Mouse (Mus musculus) cerebellum, postnatal 4 days (tissue): ENCODE results near the gene Odf4.

Experiments
- DNase-seq, 2 experiments: peaks; one replicate each; pipeline ENCODE4 v3.0.0; 2022; ENCODE audit warnings: low spot score in 2 of 2, mixed read lengths in 1 of 2

Odf4 gene

DNA sequence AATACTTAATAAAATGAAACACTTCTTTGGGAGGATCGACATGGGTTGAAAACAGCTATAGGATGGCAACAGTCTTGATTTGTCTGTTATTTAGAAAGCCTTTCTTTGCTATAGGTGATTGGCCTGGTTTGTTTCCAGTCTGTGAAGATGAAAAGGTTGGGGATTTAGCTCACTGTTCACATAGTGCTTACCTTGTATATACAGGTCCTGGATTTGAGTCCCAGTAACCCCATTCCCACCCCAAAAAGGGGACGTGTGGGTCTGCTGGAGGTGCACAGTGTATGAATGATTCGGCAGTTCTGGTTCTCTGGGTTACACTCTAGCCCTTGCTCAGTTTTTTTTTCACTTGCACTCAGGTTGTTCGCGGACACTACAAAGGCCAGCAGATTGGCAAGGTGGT, 24.1 kb downstream of the Odf4 start:
- no peak for DNase-seq

DNA sequence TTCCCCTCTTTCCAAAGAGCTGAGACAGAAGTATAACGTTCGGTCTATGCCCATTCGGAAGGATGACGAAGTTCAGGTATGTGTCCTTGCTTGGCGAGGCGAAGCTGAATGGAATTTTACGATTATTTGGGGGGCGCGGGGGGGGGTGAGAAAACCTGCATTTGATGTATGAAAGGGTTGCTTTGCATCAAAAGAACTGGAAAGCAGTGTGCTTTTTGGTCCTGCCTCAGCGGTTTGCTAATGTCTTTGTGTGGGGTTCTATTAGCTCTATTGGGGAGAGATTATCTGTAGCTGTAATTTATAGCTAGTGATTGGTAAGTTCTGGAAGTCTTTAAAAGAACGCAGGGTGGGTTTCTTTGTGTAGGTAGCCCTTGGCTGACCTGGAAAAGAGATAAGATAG, 24.5 kb downstream of the Odf4 start:
- DNase-seq = no peak

DNA sequence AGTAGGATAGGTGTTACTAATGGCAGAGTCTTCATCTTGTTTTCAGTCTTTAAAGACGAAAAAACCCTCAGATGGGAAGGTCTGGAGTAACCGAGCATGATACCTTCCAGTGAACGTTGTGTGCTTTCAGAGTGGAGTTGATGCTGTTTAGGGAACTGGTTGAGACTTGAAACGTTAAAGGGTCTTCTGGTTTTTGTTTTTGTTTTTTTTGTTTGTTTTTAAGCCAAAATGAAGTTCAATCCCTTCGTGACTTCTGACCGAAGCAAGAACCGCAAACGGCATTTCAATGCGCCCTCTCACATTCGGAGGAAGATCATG, 24.9 kb downstream of the Odf4 start:
- DNase-seq = no peak

DNA sequence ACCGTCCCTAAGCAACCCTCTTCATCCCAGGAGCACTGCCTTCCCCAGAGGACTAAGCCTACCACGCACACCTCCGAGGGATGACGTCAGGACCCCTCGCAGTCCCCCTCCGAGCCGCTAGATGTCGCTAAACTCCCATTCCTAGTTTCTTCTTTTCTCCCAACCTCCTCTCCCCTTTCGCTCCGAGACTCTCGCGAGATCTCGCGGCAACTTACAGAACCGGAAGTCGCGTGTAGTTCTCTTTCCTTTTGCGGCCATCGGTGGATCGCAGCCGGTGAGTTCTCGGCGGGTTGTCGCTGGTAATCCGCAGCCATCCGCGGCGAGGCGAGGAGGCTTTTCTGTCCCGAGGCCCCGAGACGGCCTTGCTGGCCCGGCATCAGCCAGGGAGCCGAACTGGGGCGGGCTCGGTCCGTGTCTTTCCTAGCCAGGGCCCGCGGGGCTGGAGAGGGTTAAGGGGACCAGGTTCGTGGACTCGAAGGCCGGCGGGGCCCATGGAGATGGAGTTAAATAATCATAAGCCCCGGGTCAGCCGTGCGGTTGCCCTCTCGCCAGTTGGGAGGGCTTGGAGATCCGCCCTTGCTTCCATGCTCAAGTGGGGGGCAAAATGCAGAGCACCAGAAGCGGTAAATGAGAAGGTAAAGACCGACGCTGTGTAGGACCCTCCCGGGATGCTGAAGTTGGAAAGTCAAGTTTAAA, 25.4 kb downstream of the Odf4 start, which contains the start of gene Rpl26:
Gene Rpl26 (plus strand): TSS at position 233 of the 696 bp plus-strand sequence.
- DNase-seq = peak; percentile 98 to 99

DNA sequence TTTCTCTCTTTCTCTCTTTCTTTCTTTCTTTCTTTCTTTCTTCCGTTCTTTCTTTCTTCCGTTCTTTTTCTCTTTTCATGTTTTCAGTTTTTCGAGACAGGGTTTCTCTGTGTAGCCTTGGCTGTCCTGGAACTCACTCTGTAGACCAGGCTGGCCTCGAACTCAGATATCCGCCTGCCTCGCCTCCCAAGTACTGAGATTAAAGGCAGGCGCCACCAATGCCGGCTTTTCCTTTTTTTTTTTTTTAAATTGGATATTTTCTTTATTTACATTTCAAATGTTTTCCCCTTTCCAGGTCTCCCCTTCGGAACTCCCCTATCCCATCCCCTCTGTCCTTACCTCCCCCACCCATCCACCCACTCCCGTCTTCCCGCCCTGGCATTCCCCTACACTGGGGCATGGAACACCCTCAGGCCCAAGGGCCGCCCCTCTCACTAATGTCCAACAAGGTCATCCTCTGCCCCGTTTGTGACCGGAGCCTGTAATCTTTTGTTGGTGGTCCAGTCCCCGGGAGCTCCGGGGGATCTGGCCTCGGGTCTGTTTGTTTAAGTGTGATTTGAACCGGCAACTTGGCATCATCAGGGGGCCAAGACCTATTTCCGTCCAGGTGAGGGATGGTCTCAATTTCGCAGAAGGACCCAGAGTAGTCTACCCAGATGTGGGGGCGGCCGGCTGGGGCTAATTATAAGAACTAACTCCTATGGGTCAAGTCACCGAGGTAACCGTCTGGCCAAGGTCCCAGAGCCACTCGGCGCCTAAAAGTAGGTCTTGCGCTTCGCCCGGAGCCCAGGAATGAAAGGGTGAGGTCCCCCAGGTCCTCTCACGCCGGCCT, 26.1 kb downstream of the Odf4 start:
- peak in 1 of 2 experiments; percentile 8 for DNase-seq

DNA sequence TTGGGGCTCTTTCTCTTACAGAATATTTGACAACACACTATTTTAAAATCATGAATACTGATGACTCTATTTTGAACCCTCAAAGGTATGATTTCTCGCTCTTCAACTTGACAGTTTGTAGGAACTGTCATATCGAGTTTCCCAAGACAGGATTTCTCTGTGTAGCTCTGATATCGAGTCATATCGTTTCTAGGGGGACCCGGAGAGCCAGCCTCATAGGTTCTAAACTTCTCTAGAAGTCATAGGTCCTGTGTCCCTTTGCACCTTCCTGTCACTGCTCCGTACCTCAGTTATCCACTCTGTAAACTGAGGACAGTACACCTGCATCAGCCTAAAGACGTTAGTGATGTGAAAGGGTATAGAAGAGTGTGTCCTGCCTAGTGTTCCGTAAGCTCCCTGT, 27.1 kb downstream of the Odf4 start:
- no peak for DNase-seq

DNA sequence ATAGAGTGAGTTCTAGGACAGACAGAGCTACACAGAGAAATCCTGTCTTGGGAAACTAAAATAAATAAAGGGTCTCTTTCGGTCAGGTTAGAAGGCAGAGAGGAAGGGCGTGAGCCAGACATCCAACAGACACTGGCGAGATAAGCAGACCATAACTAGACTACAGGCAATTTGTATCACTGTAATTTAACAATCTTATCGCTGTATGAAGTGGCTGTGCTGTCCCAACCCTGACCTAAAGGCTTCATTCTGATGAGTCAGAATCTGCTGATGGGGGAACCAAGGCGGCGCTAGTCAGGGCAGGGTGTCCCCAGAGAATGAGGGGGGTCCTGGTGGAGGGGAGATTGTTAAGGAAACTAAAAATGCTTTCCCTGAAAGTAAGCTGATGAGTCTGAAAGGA, 28.1 kb downstream of the Odf4 start:
- no peak for DNase-seq

DNA sequence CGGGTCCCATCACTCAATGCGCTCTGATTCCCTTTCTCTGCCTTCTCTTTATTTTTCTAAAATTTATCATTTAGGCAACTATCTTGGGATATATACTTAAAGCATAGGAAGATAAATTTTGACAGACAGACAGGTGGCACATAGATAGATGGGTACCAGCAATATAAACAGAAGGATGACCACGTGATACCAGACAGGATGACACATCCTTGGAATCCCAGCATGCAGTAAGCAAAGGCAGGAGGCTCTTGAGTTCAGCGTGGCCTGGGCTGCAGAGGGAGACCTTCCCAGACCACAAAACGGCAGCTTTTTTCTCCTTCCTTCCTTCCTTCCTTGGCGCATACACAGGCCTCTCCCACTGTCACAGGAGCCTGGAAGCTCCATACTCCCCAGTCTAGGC, 29.0 kb downstream of the Odf4 start:
- DNase-seq = no peak

DNA sequence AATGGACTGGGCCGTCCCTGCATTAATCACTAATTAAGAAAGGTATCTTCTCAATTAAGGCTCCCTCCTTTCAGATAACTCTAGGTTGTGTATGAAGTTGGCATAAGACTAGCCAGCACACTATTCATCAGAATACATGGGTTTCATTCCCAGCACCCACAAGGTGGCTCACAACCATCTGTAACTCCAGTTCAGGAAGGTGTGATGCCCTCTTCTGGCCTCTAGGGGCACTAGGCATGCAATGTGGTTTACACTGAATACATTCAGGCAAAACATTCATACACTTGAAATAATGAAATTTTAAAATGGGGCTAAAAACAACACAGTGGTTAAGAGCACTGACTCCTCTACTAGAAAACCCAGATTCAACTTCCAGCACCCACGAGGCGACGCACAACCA, 29.8 kb downstream of the Odf4 start:
- no peak for DNase-seq

DNA sequence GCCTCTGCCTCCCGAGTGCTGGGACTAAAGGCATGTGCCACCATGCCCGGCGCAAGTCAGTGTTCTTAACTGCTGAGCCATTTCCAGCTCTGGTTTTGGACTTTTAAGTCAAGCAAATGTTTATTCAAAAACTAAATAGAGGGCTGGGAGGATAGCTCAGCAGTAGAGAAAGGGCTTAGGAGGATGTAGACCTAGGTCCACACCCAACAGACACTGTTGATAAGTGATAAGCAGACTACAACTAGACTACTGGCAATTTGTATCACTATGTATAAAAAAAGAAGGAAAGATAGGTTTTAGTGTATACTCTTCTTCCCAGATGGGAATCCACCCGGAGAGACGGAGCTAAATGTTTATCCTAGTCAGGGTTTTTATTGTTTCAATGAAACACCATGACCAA, 30.6 kb downstream of the Odf4 start:
- no peak for DNase-seq

DNA sequence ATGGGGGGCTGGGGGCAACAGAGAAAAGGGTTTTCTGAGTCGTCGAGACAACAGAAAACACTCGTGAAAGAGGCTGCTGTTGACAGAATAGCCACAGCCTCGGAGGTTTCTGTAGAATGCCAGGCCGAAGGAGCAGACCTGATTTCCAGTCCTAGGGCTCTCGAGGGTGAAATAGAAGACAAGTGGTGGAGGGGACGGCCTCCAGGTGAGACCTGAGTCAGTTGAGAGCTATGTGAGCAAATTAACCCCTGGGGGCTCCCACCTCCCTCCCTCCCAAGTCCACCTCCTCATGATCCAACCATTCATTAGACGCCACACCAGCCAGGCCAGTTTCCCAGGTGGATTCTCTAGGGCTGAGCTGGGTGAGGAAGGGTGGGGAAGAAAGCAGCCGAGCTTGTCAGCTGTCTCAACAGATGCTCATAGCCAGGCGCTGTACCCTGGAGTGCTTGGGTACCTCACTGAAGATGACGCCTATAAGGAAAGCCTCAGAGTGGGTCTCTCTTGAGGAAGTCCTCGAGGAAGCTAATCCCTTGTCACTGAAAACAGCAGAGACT, 32.9 kb downstream of the Odf4 start:
- no peak for DNase-seq

DNA sequence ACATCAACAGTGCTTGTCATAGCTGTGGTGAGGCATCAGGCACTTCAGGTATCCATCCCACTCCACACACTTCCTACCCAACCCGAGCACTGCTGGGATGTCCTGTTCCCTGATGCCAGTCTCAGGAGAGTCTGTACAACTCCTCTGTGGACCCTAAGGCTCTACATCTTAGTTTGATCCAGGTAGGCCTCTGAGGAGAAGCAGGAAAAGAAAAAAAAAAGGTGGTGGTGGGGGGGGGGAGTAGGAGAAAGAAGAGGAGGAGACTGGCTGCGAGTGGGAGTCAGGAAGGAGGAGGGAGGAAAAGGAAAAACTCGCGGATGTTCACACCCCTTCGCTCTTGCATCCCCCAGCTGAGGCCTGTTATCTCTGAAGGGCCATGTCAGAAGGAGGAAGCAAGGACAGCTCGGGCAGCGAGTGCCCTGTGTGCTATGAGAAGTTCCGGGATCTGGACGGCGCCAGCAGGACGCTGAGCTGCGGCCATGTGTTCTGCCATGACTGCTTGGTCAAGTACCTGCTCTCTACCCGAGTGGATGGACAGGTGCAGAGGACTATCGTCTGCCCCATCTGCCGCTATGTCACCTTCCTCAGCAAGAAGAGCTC, 34.5 kb downstream of the Odf4 start:
- DNase-seq = no peak

DNA sequence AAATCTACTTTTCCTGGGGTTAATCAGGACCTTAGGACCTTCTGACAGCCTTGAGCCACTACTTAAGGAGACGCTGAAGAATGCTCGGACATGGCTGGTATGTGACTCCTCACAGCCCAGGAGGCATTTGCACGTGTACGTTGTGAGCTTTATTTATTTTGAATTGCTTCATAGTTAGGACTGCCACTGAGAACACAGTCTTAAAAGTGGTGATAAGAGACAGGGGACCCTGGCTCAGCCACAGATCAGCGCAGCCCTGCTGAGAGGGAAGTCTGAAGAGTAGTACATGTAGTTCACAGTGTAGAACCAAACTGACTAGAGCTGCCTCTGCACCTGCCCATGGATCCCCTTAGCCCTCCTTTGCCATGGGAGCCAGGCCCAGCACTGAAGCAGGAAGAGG, 35.1 kb downstream of the Odf4 start:
- DNase-seq = no peak

DNA sequence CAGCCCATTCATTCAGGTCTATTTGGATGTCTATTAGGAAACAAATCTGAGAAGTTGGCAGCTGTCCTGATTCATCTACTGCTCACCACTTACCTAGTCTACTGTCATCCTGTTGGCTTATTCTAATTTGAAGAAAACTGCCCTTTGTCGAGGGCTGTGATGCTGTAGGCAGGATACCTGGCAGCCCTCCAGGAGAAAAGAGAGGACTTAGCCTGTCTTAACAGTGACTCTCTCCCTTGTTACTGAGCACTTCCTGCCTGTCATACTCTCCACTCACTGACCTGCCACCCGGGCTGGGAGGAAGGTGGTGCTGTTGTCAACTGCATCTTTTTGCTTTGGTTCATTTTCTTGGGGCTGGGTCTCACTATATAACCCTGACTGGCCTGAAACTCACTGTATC, 36.3 kb downstream of the Odf4 start:
- no peak for DNase-seq

DNA sequence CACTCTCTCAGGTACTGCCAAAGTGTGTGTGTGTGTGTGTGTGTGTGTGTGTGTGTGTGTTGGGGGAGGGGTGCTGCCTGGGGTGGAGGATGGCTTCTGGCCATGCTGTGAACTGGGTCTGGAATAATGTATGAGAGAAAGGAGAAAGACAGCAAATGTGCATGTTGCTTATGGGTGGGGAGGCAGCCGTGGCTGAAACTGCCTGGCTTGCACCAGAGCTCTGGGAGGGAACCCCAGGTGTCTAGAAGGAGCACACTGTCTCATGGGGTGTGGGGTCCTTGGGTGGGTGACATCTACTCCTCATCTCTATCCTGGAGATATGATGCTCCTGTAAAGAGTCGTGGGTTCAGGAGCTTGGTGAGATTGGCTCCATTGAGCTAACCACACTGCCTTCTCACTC, 38.2 kb downstream of the Odf4 start:
- DNase-seq = no peak

DNA sequence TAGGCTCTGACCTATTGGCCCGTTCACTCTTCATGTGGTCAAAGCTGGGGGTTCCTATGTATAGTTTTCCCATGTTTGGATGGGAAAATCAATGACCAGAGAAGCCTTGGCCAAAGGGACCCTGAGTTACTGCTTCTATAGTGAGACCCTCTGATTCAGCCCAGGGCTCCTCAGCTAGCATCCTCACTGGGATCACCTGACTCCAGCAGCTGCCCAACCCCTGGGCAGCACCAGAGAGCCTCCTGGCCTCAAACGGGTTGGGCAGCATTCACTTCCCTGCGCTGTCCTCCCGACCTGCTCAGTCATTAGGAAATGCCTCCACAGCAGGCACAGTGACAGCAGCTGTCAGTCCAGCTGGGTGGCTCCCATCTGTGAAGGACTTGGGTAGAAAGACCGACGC, 38.6 kb downstream of the Odf4 start, which contains the start of gene Rnf222:
Gene Rnf222 (plus strand): TSS at position 301 of the 400 bp plus-strand sequence.
- DNase-seq = no peak

DNA sequence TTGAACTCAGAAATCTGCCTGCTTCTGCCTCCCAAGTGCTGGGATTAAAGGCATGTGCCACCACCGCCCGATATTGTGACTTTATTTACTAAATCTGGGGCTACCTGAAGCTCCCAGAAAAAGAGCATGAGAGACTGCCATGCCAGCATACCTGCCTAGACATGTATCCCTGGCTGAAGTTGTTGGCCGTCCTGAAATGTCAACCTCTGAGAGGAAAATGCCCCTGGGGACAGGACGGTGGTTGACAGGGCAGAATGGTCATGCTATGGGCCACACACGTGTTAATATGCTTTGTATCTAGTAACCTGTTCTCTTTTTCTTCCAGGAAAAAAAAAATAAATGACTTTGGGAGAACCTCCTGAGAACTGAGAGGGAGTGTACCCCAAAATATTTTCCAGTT, 40.8 kb downstream of the Odf4 start:
- DNase-seq = no peak

DNA sequence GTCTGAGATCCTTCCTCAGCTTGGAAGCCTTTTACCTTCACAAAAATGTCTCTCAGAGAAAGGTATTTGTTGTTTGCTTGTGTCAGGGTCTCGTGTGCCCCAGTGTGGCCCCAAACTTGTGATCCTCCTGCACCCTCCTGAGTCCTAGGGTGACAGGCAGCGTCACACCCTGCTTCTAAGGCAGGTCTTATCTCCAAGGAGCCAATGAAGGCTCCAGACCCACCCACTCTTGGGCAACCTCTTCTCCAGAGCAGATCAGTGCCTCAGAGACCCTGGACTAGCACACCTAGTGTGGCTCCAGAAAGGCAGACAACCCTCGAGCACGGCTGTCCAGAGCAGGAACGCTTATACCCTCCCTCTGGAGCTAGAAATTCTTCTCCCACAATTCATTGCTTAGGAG, 42.5 kb downstream of the Odf4 start:
- no peak for DNase-seq

DNA sequence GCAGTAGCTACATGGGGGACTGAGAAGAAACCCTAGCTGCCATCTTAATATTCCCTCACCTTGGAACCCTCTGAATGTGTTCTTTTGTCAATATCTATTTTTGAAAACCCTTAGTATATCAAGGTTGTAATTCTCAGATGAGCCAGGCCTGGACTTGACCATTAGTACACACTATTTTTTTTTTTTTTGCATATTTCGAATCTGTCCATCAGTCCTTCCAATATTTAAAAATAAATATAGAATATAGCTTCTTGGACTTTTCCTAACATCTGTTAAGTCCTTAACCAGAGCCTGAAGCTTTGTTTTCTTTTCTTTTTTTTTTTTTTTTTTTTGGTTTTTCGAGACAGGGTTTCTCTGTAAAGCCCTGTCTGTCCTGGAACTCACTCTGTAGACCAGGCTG, 43.0 kb downstream of the Odf4 start:
- no peak for DNase-seq

DNA sequence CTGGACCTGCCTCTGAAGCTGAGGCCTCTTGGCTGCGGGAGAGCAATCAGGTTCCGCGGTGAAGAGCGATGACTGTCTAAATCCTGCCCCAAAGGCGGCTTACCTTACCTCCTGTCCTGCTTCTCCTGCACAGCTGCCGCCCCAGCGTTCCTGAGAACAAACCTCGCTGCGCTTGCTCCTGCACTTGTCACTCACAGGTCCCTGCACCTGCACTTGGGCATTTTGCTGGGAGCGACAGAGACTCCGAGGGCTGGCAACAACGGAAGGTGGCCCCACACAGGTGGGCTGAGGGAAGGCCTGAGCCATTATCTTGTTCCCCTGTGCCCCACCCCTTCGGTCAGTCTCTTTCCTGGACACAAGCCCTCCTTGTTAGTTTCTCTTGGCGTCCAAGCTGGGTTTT, 44.8 kb downstream of the Odf4 start:
- DNase-seq = no peak

DNA sequence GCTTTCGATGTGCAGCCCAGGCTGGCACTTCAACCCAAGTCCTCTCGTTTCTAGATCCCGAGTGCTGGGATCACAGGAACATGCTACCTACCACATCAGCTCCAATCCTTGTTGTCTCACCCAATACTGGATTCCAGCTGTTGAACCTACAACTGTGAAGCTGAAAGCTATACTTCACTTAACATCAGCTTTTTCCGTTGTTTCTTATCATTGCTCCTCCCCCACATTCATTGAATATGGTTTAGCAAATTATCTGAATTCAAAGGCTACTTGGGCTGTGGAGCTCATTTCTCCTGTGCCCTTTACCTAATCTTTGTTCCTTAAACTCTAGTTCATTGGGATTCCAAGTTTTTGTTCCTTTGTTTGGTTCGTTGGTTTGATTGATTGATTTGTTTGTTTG, 48.1 kb downstream of the Odf4 start:
- DNase-seq = no peak

DNA sequence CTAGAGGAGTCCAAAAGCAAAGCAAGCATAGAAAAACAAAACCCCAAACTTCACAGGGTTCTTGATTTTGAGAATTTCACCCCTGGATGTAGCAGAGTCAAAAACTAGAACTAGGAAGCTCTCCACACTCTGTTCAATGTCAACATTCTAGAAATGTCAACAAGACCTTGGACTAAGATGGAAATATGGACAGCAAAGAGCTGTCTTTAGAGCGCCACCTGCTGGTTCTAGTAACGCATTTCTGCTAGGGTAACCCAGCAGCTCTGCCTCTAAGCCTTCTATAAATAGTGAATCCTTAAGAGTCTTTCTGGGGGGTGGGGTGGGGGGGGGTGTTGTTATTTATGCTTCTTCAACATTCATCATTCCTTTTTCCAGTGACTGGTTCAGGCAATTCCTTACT, 52.0 kb downstream of the Odf4 start:
- peak in 1 of 2 experiments; percentile 42 for DNase-seq
